ENCODE assay signal across 22 mouse cellular contexts in genomic region chr5:140087242-140087641, GRCm38 (mm10).
"Had no signal": no experiment of that assay in that cellular context is flagged by ENCODE, and none has a peak within 500 bp of the region (broad histone marks: within the 10 kb centered on the region; RNA-seq: fewer than 3 reads in every experiment).

No protein-coding gene starts in this region.

- H3K4me1 ChIP-seq: intestine, embryonic 15.5 days had no signal

- H3K27me3 ChIP-seq: hindbrain, embryonic 12.5 days; intestine, embryonic 15.5 days; kidney, embryonic 15.5 days; limb, embryonic 13.5 days; limb, embryonic 15.5 days; liver, embryonic 12.5 days had no signal

- H3K9me3 ChIP-seq: hindbrain, embryonic 10.5 days; hindbrain, embryonic 12.5 days; intestine, embryonic 15.5 days; kidney, embryonic 15.5 days; limb, embryonic 13.5 days; limb, embryonic 15.5 days; liver, embryonic 12.5 days had no signal

- H3K4me2 ChIP-seq: hindbrain, embryonic 12.5 days; hindbrain, embryonic 14.5 days; intestine, embryonic 15.5 days; kidney, embryonic 15.5 days; limb, embryonic 13.5 days; limb, embryonic 15.5 days; liver, embryonic 12.5 days had no signal

- H3K27ac ChIP-seq: gastrocnemius, adult 2 months; hindbrain, embryonic 10.5 days; hindbrain, embryonic 12.5 days; hindbrain, embryonic 14.5 days; intestine, embryonic 15.5 days; kidney, embryonic 15.5 days; kidney, postnatal 0 days; layer of hippocampus, adult 2 months; limb, embryonic 13.5 days; limb, embryonic 15.5 days; liver, embryonic 12.5 days; liver, embryonic 14.5 days had no signal

- DNase-seq: gastrocnemius, adult 2 months; gastrocnemius, postnatal 10 days; gastrocnemius, postnatal 25 days; kidney, adult 18-20 months; kidney, adult 9 months; kidney, postnatal 14 days; left cerebral cortex, postnatal 4 days; lung, adult 18-20 months had no signal

- H3K4me3 ChIP-seq: gastrocnemius, adult 2 months; hindbrain, embryonic 10.5 days; hindbrain, embryonic 12.5 days; intestine, embryonic 15.5 days; kidney, embryonic 15.5 days; layer of hippocampus, adult 2 months; limb, embryonic 13.5 days; limb, embryonic 15.5 days; liver, embryonic 12.5 days had no signal

- ATAC-seq: hindbrain, embryonic 16.5 days; inflammation-experienced regulatory T-cells, adult 6 months; intestine, embryonic 15.5 days; intestine, postnatal 0 days; liver, embryonic 12.5 days had no signal

- H3K9ac ChIP-seq: hindbrain, embryonic 12.5 days; hindbrain, embryonic 14.5 days; intestine, embryonic 15.5 days; kidney, embryonic 15.5 days; limb, embryonic 13.5 days; limb, embryonic 15.5 days; liver, embryonic 12.5 days; liver, embryonic 14.5 days had no signal

- H3K36me3 ChIP-seq: intestine, embryonic 15.5 days had no signal
